Mouse (Mus musculus) embryonic facial prominence, embryonic 12.5 days (tissue): ENCODE data around the gene Rnf145. TPM values are rescaled to one million over a fixed set of nuclear protein-coding genes. Genes with fewer than 3 reads are reported as not detected.

Experiments used
- ATAC-seq: fragments of 200-750 bp; cut with Nextera tagmentation; 2 replicates; pipeline ENCODE4 v1.8.0; 2017; ENCODE audit not compliant: insufficient number of reproducible peaks, insufficient read depth, low FRiP score, low TSS enrichment
- H3K27ac ChIP-seq: fragments of 300-500 bp; sonication (generic); 2 replicates; pipeline ENCODE4 v1.5.1; 2016; ENCODE audit warnings: mild to moderate bottlenecking
- H3K27me3 ChIP-seq: fragments of 300-500 bp; sonication (generic); 2 replicates; pipeline ENCODE4 v1.6.1; 2016; ENCODE audit warnings: mild to moderate bottlenecking, moderate library complexity
- H3K36me3 ChIP-seq: fragments of 300-500 bp; sonication (generic); 2 replicates; pipeline ENCODE4 v1.6.1; 2016; ENCODE audit warnings: mild to moderate bottlenecking
- H3K4me1 ChIP-seq: fragments of 300-500 bp; sonication (generic); 2 replicates; pipeline ENCODE4 v1.6.1; 2016
- H3K4me2 ChIP-seq: fragments of 300-500 bp; sonication (generic); replicated peaks from 2 replicates; pipeline ENCODE4 v1.6.1; 2016; ENCODE audit warnings: mild to moderate bottlenecking, moderate library complexity
- H3K4me3 ChIP-seq: fragments of 300-500 bp; sonication (generic); 2 replicates; pipeline ENCODE4 v1.5.1; 2016; ENCODE audit warnings: mild to moderate bottlenecking
- H3K9ac ChIP-seq: fragments of 300-500 bp; sonication (generic); 2 replicates; pipeline ENCODE4 v1.6.1; 2016; ENCODE audit warnings: mild to moderate bottlenecking, moderate library complexity
- H3K9me3 ChIP-seq: fragments of 300-500 bp; sonication (generic); 2 replicates; pipeline ENCODE4 v1.6.1; 2016; ENCODE audit warnings: mild to moderate bottlenecking, moderate library complexity
- WGBS: fragments of 180-500 bp; shearing (Covaris S2); methylation state at CpG from one replicate; pipeline ENCODE4 v1.1.7; 2016; 5-methylcytosine and 5-hydroxymethylcytosine counted together
- microRNA-seq: library from miRNA; unstranded; fragments of <30 nt; microRNA quantifications from one replicate; pipeline ENCODE4, GENCODE M21; 2017
- polyA plus RNA-seq: library from polyadenylated mRNA; unstranded; fragments of >200 nt; fragmentation: Nextera tagmentation; extraction: Ambion mirVana; gene quantifications from 2 replicates; pipeline ENCODE4 v1.2.1, GENCODE M21; 2016

Gene Rnf145
- polyA plus RNA-seq, 1 experiment from 2014 or later = 100 TPM

GRCm38 (mm10) chr11:44613411-44614180, 94.8 kb downstream of the Rnf145 start:
- Histone ChIP-seq H3K4me1 (peaks cover 26% of the 10 kb centered on the region; the same call in 1 of the 2 replicates), H3K27me3 (peaks cover 34% of the 10 kb centered on the region), H3K9ac (peak overlapping the region; percentile 50), H3K27ac (no peak overlapping the region), H3K36me3 (no peaks in the 10 kb centered on the region), H3K4me2 (peak overlapping the region; percentile 82), H3K9me3 (no peaks in the 10 kb centered on the region), H3K4me3 (peak overlapping the region; percentile 31)
- WGBS = 9% methylated on average over 14 of the region's 14 CpGs
- no peak for ATAC-seq

Small RNA genes within 50 kb of the gene (microRNA-seq; reads per million reads assigned to microRNA genes)
- gene Gm22121 = not detected

Other genes with a start within 250 kb of the Rnf145 start
- not detected in 2 replicates for gene Il12b, start 118.9 kb upstream of the Rnf145 start, polyA plus RNA-seq
- gene Ublcp1, start 48.5 kb upstream of the Rnf145 start, polyA plus RNA-seq = 65.6 and 73.4 TPM in 2 replicates
- 66.2 and 76.0 TPM in 2 replicates for gene Ebf1, start 98.4 kb downstream of the Rnf145 start, polyA plus RNA-seq